In the genomic region with DNA sequence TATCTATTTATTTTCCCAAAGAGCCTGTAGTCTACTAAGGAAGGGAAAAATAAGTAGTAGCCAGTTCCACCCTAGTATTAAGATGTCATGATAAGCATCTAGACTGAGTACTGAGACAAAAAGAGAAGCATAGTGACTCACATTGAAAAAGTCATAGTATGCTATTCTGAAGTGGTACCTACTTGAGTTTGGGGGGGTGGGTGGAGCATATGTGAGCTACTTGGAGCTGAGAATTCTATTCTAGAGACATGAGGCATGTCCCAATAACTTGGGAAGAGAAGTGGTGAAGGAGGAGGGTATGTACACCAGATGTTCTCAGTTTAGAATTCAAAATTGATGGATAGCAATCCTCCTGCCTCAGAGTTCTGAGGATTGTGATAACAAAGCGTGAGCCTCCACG, we compare ENCODE assay signal across 16 mouse cellular contexts. TPM values are rescaled to one million over a fixed set of nuclear protein-coding genes. Genes with fewer than 3 reads are reported as not detected.
DNase-seq lines count a peak whose midpoint lies in the region.
"Had no signal": no experiment of that assay in that cellular context is flagged by ENCODE, and none has a peak within 500 bp of the region (broad histone marks: within the 10 kb centered on the region; RNA-seq: fewer than 3 reads in every experiment).

No protein-coding gene starts in this region.

- intact Hi-C loops in left cerebral cortex, postnatal 14 days (cut with DNase I), result no loop called here

- DNase-seq in left cerebral cortex, postnatal 14 days (ENCODE audit: low spot score in 2 of 2), result peak; percentile 3 to 4
- DNase-seq in left cerebral cortex, adult 18-20 months (ENCODE audit: low spot score in 2 of 2), result no peak
- DNase-seq in brain, adult 2 months (ENCODE audit: low read depth, low spot score), result peak; percentile 65
- DNase-seq in telencephalon, adult 2 months (ENCODE audit: low read depth, low spot score), result peak; percentile 26
- DNase-seq in retina, postnatal 1 day, result no peak
- DNase-seq: adrenal gland, adult 2 months; adrenal gland, postnatal 10 days; adrenal gland, postnatal 25 days; cerebellum, adult 11-12 months; cerebellum, adult 2 months; cerebellum, adult 9-10 months; cerebellum, postnatal 10 days; cerebellum, postnatal 25 days; forebrain, postnatal 0 days had no signal

RNA-seq across cellular contexts. Expression of gene Shprh, which starts 27.4 kb away (rescaled TPM):
- 10 to 100 TPM; 45.7 to 48.5 TPM for total RNA-seq in left cerebral cortex, postnatal 14 days (2021)
- total RNA-seq in left cerebral cortex, adult 18-20 months (2021), result 10 to 100 TPM; 40.4 to 43.9 TPM

RNA-seq across cellular contexts. Expression of gene Grm1, which starts 39.6 kb away (rescaled TPM):
- total RNA-seq in left cerebral cortex, postnatal 14 days (2021), result 10 to 100 TPM; 34.3 to 38.9 TPM
- 10 to 100 TPM; 43.4 to 46.8 TPM for total RNA-seq in left cerebral cortex, adult 18-20 months (2021)
- total RNA-seq: adrenal gland, adult 2 months; adrenal gland, postnatal 10 days; adrenal gland, postnatal 25 days; ES-E14; MEL had no signal

Comparison
In these comparisons a context has a peak if more than half of its experiments do, and no peak if none do; other contexts are left out.
1. DNase-seq: peak in left cerebral cortex, postnatal 14 days (2 of 2), brain, adult 2 months (single experiment) and telencephalon, adult 2 months (single experiment); none in left cerebral cortex, adult 18-20 months (0 of 2) and retina, postnatal 1 day (single experiment).